Mouse (Mus musculus): Measurements from ENCODE around the gene Nup54. TPM values are rescaled to one million over a fixed set of nuclear protein-coding genes. Genes with fewer than 3 reads are reported as not detected.

Gene Nup54
- total RNA-seq, 2 experiments from 2014 or later: 31.3 to 34.4 TPM

- DNase-seq: no peak
Observed at GRCm38 (mm10) chr5:92372605-92373004, 62.4 kb downstream of the Nup54 start.

DNA sequence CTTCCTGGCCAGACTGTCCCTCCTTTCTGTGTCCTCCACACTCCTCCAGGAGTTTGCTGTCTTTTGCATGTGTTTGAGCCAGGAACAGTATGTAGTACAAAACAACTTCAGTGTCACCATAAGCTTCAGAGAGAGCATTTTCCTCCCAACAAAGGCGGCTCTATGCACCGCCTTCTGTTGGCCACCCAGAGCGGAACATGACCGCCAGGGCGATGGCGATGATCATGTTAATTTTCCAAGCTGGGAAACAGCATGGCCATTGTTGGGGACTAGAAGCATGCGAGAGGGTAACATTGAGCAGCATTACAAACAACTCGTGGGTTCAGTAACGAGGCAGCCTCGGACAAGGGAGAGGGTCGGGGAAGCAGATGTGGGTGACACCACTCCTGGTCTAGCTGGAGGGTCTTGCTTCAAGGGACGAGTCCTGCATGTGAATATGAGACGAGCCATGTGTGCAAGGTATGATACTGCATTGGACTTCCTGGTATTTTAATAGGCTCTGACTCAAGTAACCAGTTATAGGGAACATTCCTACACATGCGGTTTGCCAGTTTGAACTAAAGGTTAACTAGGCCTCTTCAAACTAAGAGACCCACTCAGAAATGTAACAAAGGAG is 63.5 kb downstream of the Nup54 start:
- DNase-seq: peak in 1 of 2 experiments; percentile 15

DNA sequence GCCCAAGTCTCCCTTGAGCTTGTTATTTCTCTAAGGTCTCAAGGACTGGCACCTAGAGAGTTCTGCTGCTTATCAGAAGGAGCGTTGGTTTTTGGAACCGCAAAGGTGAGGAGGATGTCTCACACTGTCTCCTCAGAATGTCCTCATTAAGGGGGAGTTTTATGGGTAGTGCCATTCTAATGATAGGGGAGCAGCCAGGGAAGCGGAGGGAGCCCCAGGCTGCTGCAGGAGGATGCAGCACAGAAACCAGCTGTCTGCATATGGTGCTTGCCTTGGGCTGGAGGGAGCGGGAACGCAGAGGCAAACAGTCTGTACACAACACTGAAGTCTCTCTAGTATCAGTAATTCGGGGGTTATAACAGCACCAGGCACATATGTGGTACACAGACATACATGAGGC is 64.1 kb downstream of the Nup54 start:
- DNase-seq: no peak

- no peak for DNase-seq
Observed at GRCm38 (mm10) chr5:92370392-92370791, 64.6 kb downstream of the Nup54 start.

GRCm38 (mm10) chr5:92369151-92369994 is 65.6 kb downstream of the Nup54 start:
- DNase-seq: peak; percentile 42 to 48

GRCm38 (mm10) chr5:92368392-92368791 is 66.6 kb downstream of the Nup54 start:
- no peak for DNase-seq

DNA sequence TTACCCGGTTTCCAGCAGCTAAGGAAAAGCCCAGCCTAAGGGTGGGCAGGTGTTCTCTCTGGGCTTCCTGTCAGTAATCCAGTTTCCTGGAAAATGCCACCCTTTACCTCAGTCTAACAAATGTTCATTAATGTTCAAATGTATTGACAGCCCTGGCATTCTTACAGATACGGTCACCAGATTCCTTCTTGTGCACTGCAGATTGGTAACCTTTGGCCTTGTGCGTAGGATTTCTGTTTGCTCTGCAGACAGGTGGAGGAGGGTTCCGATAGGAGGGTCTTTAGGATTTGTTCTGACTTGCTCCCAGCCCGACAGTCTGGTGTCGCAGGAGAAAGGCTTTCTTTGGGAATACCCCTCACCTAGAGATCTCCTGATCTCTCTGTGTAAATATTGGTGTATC is 68.5 kb downstream of the Nup54 start:
- no peak for DNase-seq

Small RNA genes within 50 kb of the gene (microRNA-seq; reads per million reads assigned to microRNA genes)
- gene Mir6415: 0 reads per million in 2 experiments

Other genes starting within 250 kb of the Nup54 start
- not detected for gene U90926, start 219.8 kb downstream of the Nup54 start, total RNA-seq (2021)
- under 1 TPM; 0.82 to 0.94 TPM for gene Ppef2, start 178.9 kb downstream of the Nup54 start, total RNA-seq (2021)
- 10 to 100 TPM; 45.7 to 48.5 TPM for gene Naaa, start 157.0 kb downstream of the Nup54 start, total RNA-seq (2021)
- gene Sdad1, start 124.7 kb downstream of the Nup54 start, total RNA-seq (2021): 10 to 100 TPM; 21.9 to 22.2 TPM
- not detected for gene Cxcl9, start 107.1 kb downstream of the Nup54 start, total RNA-seq (2021)
- gene Art3, start 103.4 kb downstream of the Nup54 start, total RNA-seq (2021): 1 to 10 TPM; 2.2 to 3.1 TPM
- gene Cxcl10, start 86.3 kb downstream of the Nup54 start, total RNA-seq (2021): not detected
- 10 to 100 TPM; 88.8 to 90.7 TPM for gene Scarb2, start 71.6 kb upstream of the Nup54 start, total RNA-seq (2021)
- under 1 TPM in 1 of 2 experiments, not detected in 1; 0.30 TPM for gene Fam47e, start 119.8 kb upstream of the Nup54 start, total RNA-seq (2021)
- gene Stbd1, start 167.8 kb upstream of the Nup54 start, total RNA-seq (2021): 1 to 10 TPM; 3.2 to 3.5 TPM
- gene Ccdc158, start 240.1 kb upstream of the Nup54 start, total RNA-seq (2021): 1 to 10 TPM in 1 of 2 experiments, under 1 TPM in 1; 0.30 to 1.4 TPM
- gene Shroom3, start 248.2 kb upstream of the Nup54 start, total RNA-seq (2021): 1 to 10 TPM; 2.1 to 2.5 TPM

All from layer of hippocampus, postnatal 36 days (tissue).